Mouse (Mus musculus) thymus, adult 2 months (tissue): ENCODE data around the gene Wfdc15a.

Experiments
- CTCF ChIP-seq: fragments of 200-500 bp; IDR thresholded peaks from 2 replicates; pipeline ENCODE4 v1.5.1; 2012; ENCODE audit warnings: mild to moderate bottlenecking, control low read depth, low read length, moderate library complexity, borderline replicate concordance; ENCODE audit not compliant: control insufficient read depth, poor library complexity, insufficient read depth; ENCODE audit errors: extremely low read depth
- POLR2A ChIP-seq: fragments of 200-500 bp; IDR thresholded peaks from 2 replicates; pipeline ENCODE4 v1.6.1; 2012; ENCODE audit warnings: mild to moderate bottlenecking, low read length, control low read depth, moderate library complexity; ENCODE audit not compliant: control insufficient read depth, poor library complexity, insufficient read depth; ENCODE audit errors: extremely low read depth

DNA sequence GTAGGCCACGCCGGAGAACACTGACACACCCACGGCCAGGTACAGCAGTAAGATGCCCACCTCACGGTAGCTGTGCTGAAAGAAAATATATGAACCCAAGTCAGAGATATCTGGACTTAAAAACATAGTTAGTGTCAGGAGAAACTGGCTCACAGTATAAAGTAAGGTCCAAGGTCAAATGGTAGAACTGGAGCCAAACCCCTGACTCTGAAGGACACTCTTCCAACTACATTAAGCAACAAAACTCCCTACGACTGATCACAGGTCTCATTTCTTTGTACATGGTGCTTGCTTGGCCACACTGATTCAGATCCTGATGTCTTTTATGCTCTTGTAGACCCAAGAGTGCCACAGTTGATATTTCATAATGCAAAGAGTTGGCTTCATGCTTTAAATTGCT is 35.0 kb downstream of the Wfdc15a start:
- TF ChIP-seq CTCF (no peak), POLR2A (no peak)
